Mouse (Mus musculus): ENCODE data around the gene Fstl4. TPM values are rescaled to one million over a fixed set of nuclear protein-coding genes. Genes with fewer than 3 reads are reported as not detected.
"Not testable (repeated sequence)": the region's sequence is repeated elsewhere in the genome, so short reads cannot be mapped to it uniquely, and the experiment has no call there.

The Fstl4 gene
- polyA plus RNA-seq, 1 experiment = not detected

- Histone ChIP-seq H3K4me1 (ENCODE audit: control insufficient read depth, insufficient read depth, low read length) (no peaks in the 10 kb centered on the region), H3K27ac (ENCODE audit: insufficient read depth, low read depth, low read length) (no peak overlapping the region), H3K4me3 (ENCODE audit: insufficient read depth, low read length) (no peak overlapping the region)
- TF ChIP-seq POLR2A (IDR thresholded peaks at IDR 0.05; ENCODE audit: borderline replicate concordance, low read depth, low read length) (no peak), CTCF (IDR thresholded peaks at IDR 0.05; ENCODE audit: low read depth, low read length) (no peak)
Observed at GRCm38 (mm10) chr11:53157621-53158259, 393.3 kb downstream of the Fstl4 start.

GRCm38 (mm10) chr11:53162385-53162784 is 398.0 kb downstream of the Fstl4 start:
- H3K4me1 ChIP-seq (ENCODE audit: control insufficient read depth, insufficient read depth, low read length) = no peaks in the 10 kb centered on the region
- H3K4me3 ChIP-seq (ENCODE audit: insufficient read depth, low read length) = no peak overlapping the region
- no peak overlapping the region for H3K27ac ChIP-seq (ENCODE audit: insufficient read depth, low read depth, low read length)
- TF ChIP-seq POLR2A (IDR thresholded peaks at IDR 0.05; ENCODE audit: borderline replicate concordance, low read depth, low read length) (no peak), CTCF (IDR thresholded peaks at IDR 0.05; ENCODE audit: low read depth, low read length) (no peak)

GRCm38 (mm10) chr11:53166478-53166877 is 402.0 kb downstream of the Fstl4 start:
- TF ChIP-seq POLR2A (IDR thresholded peaks at IDR 0.05; ENCODE audit: borderline replicate concordance, low read depth, low read length) (no peak), CTCF (IDR thresholded peaks at IDR 0.05; ENCODE audit: low read depth, low read length) (no peak)
- H3K27ac ChIP-seq (ENCODE audit: insufficient read depth, low read depth, low read length) = no peak overlapping the region
- H3K4me1 ChIP-seq (ENCODE audit: control insufficient read depth, insufficient read depth, low read length) = no peaks in the 10 kb centered on the region
- no peak overlapping the region for H3K4me3 ChIP-seq (ENCODE audit: insufficient read depth, low read length)

GRCm38 (mm10) chr11:53182177-53182852 is 417.9 kb downstream of the Fstl4 start:
- H3K27ac ChIP-seq (ENCODE audit: insufficient read depth, low read depth, low read length) = no peak overlapping the region
- TF ChIP-seq CTCF (IDR thresholded peaks at IDR 0.05; ENCODE audit: low read depth, low read length) (no peak), POLR2A (IDR thresholded peaks at IDR 0.05; ENCODE audit: borderline replicate concordance, low read depth, low read length) (no peak)
- no peak overlapping the region for H3K4me3 ChIP-seq (ENCODE audit: insufficient read depth, low read length)
- H3K4me1 ChIP-seq (ENCODE audit: control insufficient read depth, insufficient read depth, low read length) = peaks cover 13% of the 10 kb centered on the region

- no peak overlapping the region for H3K27ac ChIP-seq (ENCODE audit: insufficient read depth, low read depth, low read length)
Observed at GRCm38 (mm10) chr11:53182858-53183257, 418.4 kb downstream of the Fstl4 start.

GRCm38 (mm10) chr11:53184046-53184445 is 419.6 kb downstream of the Fstl4 start:
- peaks cover 13% of the 10 kb centered on the region for H3K4me1 ChIP-seq (ENCODE audit: control insufficient read depth, insufficient read depth, low read length)
- H3K27ac ChIP-seq (ENCODE audit: insufficient read depth, low read depth, low read length) = no peak overlapping the region
- no peak for TF ChIP-seq CTCF (IDR thresholded peaks at IDR 0.05; ENCODE audit: low read depth, low read length)
- no peak for TF ChIP-seq POLR2A (IDR thresholded peaks at IDR 0.05; ENCODE audit: borderline replicate concordance, low read depth, low read length)
- H3K4me3 ChIP-seq (ENCODE audit: insufficient read depth, low read length) = no peak overlapping the region

More at GRCm38 (mm10) chr11:53182858-53183257, 418.4 kb downstream of the Fstl4 start:
- no peak overlapping the region for H3K4me3 ChIP-seq (ENCODE audit: insufficient read depth, low read length)
- H3K4me1 ChIP-seq (ENCODE audit: control insufficient read depth, insufficient read depth, low read length) = peaks cover 13% of the 10 kb centered on the region
- TF ChIP-seq CTCF (IDR thresholded peaks at IDR 0.05; ENCODE audit: low read depth, low read length) (no peak), POLR2A (IDR thresholded peaks at IDR 0.05; ENCODE audit: borderline replicate concordance, low read depth, low read length) (no peak)

GRCm38 (mm10) chr11:53184698-53185097 is 420.3 kb downstream of the Fstl4 start:
- peaks cover 13% of the 10 kb centered on the region for H3K4me1 ChIP-seq (ENCODE audit: control insufficient read depth, insufficient read depth, low read length)
- H3K4me3 ChIP-seq (ENCODE audit: insufficient read depth, low read length) = no peak overlapping the region
- TF ChIP-seq CTCF (IDR thresholded peaks at IDR 0.05; ENCODE audit: low read depth, low read length) (no peak), POLR2A (IDR thresholded peaks at IDR 0.05; ENCODE audit: borderline replicate concordance, low read depth, low read length) (no peak)
- no peak overlapping the region for H3K27ac ChIP-seq (ENCODE audit: insufficient read depth, low read depth, low read length)

- Histone ChIP-seq H3K4me1 (ENCODE audit: control insufficient read depth, insufficient read depth, low read length) (peaks cover 13% of the 10 kb centered on the region), H3K27ac (ENCODE audit: insufficient read depth, low read depth, low read length) (no peak overlapping the region), H3K4me3 (ENCODE audit: insufficient read depth, low read length) (no peak overlapping the region)
- no peak for TF ChIP-seq CTCF (IDR thresholded peaks at IDR 0.05; ENCODE audit: low read depth, low read length)
- TF ChIP-seq POLR2A (IDR thresholded peaks at IDR 0.05; ENCODE audit: borderline replicate concordance, low read depth, low read length) = no peak
Observed at GRCm38 (mm10) chr11:53187427-53188140, 423.1 kb downstream of the Fstl4 start.

GRCm38 (mm10) chr11:53196551-53196950 is 432.1 kb downstream of the Fstl4 start:
- H3K4me1 ChIP-seq (ENCODE audit: control insufficient read depth, insufficient read depth, low read length); H3K4me3 ChIP-seq (ENCODE audit: insufficient read depth, low read length); H3K27ac ChIP-seq (ENCODE audit: insufficient read depth, low read depth, low read length): not testable (repeated sequence)

- H3K27ac ChIP-seq (ENCODE audit: insufficient read depth, low read depth, low read length) = no peak overlapping the region
- no peaks in the 10 kb centered on the region for H3K4me1 ChIP-seq (ENCODE audit: control insufficient read depth, insufficient read depth, low read length)
- no peak for TF ChIP-seq CTCF (IDR thresholded peaks at IDR 0.05; ENCODE audit: low read depth, low read length)
- TF ChIP-seq POLR2A (IDR thresholded peaks at IDR 0.05; ENCODE audit: borderline replicate concordance, low read depth, low read length) = no peak
- H3K4me3 ChIP-seq (ENCODE audit: insufficient read depth, low read length) = no peak overlapping the region
Observed at GRCm38 (mm10) chr11:53197111-53197510, 432.7 kb downstream of the Fstl4 start.
